Mouse (Mus musculus): Measurements from ENCODE around the gene Gm773. TPM values are rescaled to one million over a fixed set of nuclear protein-coding genes. Genes with fewer than 3 reads are reported as not detected.
"Not testable (repeated sequence)": the region's sequence is repeated elsewhere in the genome, so short reads cannot be mapped to it uniquely, and the experiment has no call there.

Gm773 gene
- not detected in 2 replicates for polyA plus RNA-seq (2015; fragmentation: Nextera tagmentation; extraction: Ambion mirVana)

DNA sequence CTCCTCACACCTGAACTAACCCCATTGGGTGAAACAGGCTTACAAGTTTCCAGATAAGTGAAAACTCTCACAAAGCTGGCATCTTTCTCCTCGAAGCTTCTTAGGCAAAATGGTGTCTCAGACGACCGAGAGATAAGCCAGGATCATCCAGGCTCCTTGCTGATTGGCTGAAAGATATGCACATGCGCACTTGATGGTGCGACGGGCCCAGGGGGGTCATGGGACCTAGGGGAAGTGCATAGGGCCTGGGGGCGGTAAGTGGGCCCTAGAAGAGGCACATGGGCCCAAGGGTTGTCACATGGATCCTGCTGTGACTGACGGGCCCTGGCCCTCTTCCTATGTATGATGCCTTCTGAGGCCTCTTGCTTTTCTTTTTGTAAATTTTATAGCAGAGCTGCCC lies at the start of gene Gm773:
Gene Gm773 (minus strand): TSS at position 111 of the 400 bp plus-strand sequence.
- H3K9me3 ChIP-seq (replicated peaks): no peaks in the 10 kb centered on the region
- no peak for ATAC-seq (ENCODE audit: low read depth)
- no peak within 1 kb of the TSS for H3K4me2 ChIP-seq
- 63% methylated on average over 8 of the region's 8 CpGs for WGBS (ENCODE audit: insufficient replicate concordance)
- DNase-seq: no peak
- no peak within 1 kb of the TSS for H3K27ac ChIP-seq
- H3K27me3 ChIP-seq: no peaks in the 10 kb centered on the region
- no peak within 1 kb of the TSS for H3K4me3 ChIP-seq (replicated peaks)
- no peak within 1 kb of the TSS for H3K9ac ChIP-seq
- H3K4me1 ChIP-seq (replicated peaks): no peaks in the 10 kb centered on the region
- H3K36me3 ChIP-seq: no peaks in the 10 kb centered on the region

DNA sequence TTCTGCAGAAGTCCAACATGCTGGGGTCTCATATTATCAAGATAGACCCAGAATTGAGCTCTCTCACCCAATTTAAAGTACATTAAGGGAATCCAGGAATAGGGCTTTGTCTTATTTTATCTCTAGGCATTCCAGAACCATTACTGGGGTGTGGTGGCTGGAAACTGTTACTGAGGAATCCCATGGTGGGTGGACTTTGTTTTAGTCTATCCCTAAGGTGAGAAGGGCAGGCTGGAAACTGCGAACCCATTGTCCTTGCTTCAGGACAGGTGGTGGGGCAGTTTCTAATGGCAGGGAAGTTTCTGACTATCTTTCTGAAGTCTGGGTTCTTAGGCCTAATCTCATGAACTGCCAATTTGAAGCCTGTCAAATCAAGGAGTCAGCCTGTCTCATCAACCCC lies 26.2 kb downstream of the Gm773 start:
- H3K4me2 ChIP-seq; H3K9ac ChIP-seq; H3K36me3 ChIP-seq; H3K9me3 ChIP-seq (replicated peaks); H3K4me1 ChIP-seq (replicated peaks); ATAC-seq (ENCODE audit: low read depth); H3K4me3 ChIP-seq (replicated peaks); DNase-seq; H3K27me3 ChIP-seq; H3K27ac ChIP-seq: not testable (repeated sequence)
- no CpG with 5 or more reads among the region's 1 CpGs for WGBS (ENCODE audit: insufficient replicate concordance)

GRCm38 (mm10) chrX:56151396-56151795 lies 61.3 kb downstream of the Gm773 start:
- H3K27me3 ChIP-seq: no peaks in the 10 kb centered on the region
- DNase-seq: no peak
- H3K9ac ChIP-seq: no peak overlapping the region
- no peaks in the 10 kb centered on the region for H3K4me1 ChIP-seq (replicated peaks)
- no peak overlapping the region for H3K4me3 ChIP-seq (replicated peaks)
- H3K36me3 ChIP-seq: no peaks in the 10 kb centered on the region
- no peaks in the 10 kb centered on the region for H3K9me3 ChIP-seq (replicated peaks)
- no peak overlapping the region for H3K4me2 ChIP-seq
- no peak overlapping the region for H3K27ac ChIP-seq
- no peak for ATAC-seq (ENCODE audit: low read depth)
- 74% methylated on average over 2 of the region's 2 CpGs for WGBS (ENCODE audit: insufficient replicate concordance)

Other genes with a start within 250 kb of the Gm773 start
- gene 3830403N18Rik, start 76.3 kb downstream of the Gm773 start, polyA plus RNA-seq (2015; fragmentation: Nextera tagmentation; extraction: Ambion mirVana): 1.1 and 1.5 TPM in 2 replicates
- gene Zfp449, start 133.5 kb upstream of the Gm773 start, polyA plus RNA-seq (2015; fragmentation: Nextera tagmentation; extraction: Ambion mirVana): 0.63 and 1.3 TPM in 2 replicates
- 0.43 and 0.60 TPM in 2 replicates for gene Smim10l2a, start 161.7 kb upstream of the Gm773 start, polyA plus RNA-seq (2015; fragmentation: Nextera tagmentation; extraction: Ambion mirVana)
- gene Gm2174, start 235.1 kb upstream of the Gm773 start, polyA plus RNA-seq (2015; fragmentation: Nextera tagmentation; extraction: Ambion mirVana): 1.8 and 5.6 TPM in 2 replicates
- 35.1 and 40.1 TPM in 2 replicates for gene Ints6l, start 242.0 kb upstream of the Gm773 start, polyA plus RNA-seq (2015; fragmentation: Nextera tagmentation; extraction: Ambion mirVana)

Measured in liver, embryonic 13.5 days (tissue).